Mouse (Mus musculus) myocyte (in vitro differentiated cells): ENCODE data around the gene Sub1. TPM values are rescaled to one million over a fixed set of nuclear protein-coding genes. Genes with fewer than 3 reads are reported as not detected.

Source experiments
- H3K27me3 ChIP-seq: one replicate; pipeline ENCODE4 v1.6.1; 2011; ENCODE audit not compliant: control insufficient read depth, insufficient read depth, insufficient read length
- H3K36me3 ChIP-seq: one replicate; pipeline ENCODE4 v1.6.1; 2011; ENCODE audit not compliant: control insufficient read depth, insufficient read depth
- H3K4me2 ChIP-seq: one replicate; pipeline ENCODE4 v1.6.1; 2011; ENCODE audit warnings: low read depth, control low read depth
- H3K4me3 ChIP-seq: one replicate; pipeline ENCODE4 v1.5.1; 2011; ENCODE audit warnings: mild to moderate bottlenecking, control low read depth, moderate library complexity
- H3K79me2 ChIP-seq: one replicate; pipeline ENCODE4 v1.6.1; 2011; ENCODE audit not compliant: control insufficient read depth, insufficient read depth
- H3ac ChIP-seq: one replicate; pipeline ENCODE4 v1.6.1; 2011; ENCODE audit not compliant: control insufficient read depth, insufficient read length
- CEBPB ChIP-seq: IDR thresholded peaks from 2 replicates; pipeline ENCODE4 v1.6.1; 2011; ENCODE audit warnings: mild to moderate bottlenecking, moderate library complexity; ENCODE audit not compliant: poor library complexity, insufficient read depth, severe bottlenecking
- E2F4 ChIP-seq: IDR thresholded peaks from one replicate; pipeline ENCODE4 v1.6.1; 2011; ENCODE audit warnings: mild to moderate bottlenecking, control low read depth, moderate library complexity; ENCODE audit not compliant: insufficient read depth
- MAX ChIP-seq: IDR thresholded peaks from one replicate; pipeline ENCODE4 v1.6.1; 2011; ENCODE audit warnings: low read depth, mild to moderate bottlenecking, control low read depth
- MYOD1 ChIP-seq, 3 experiments: IDR thresholded peaks; one replicate each; pipeline ENCODE4 v1.6.1; 2011; ENCODE audit warnings: control low read depth in 2 of 3, low read depth in 2 of 3, mild to moderate bottlenecking in 2 of 3, moderate library complexity in 1 of 3; ENCODE audit not compliant: insufficient read length in 2 of 3, control insufficient read depth in 1 of 3
- MYOG ChIP-seq, 3 experiments: IDR thresholded peaks; one replicate each; pipeline ENCODE4 v1.6.1; 2011; ENCODE audit warnings: control low read depth in 2 of 3, low read depth in 2 of 3, mild to moderate bottlenecking in 2 of 3; ENCODE audit not compliant: insufficient read length in 2 of 3, control insufficient read depth in 1 of 3, insufficient read depth in 1 of 3
- POLR2A ChIP-seq: IDR thresholded peaks from one replicate; pipeline ENCODE4 v1.6.1; 2011; ENCODE audit warnings: low read depth, mild to moderate bottlenecking, control low read depth, moderate library complexity; ENCODE audit not compliant: insufficient read length
- POLR2AphosphoS2 ChIP-seq: IDR thresholded peaks from one replicate; pipeline ENCODE4 v1.6.1; 2011; ENCODE audit warnings: low read depth, control low read depth; ENCODE audit not compliant: insufficient read length
- REST ChIP-seq: IDR thresholded peaks from one replicate; pipeline ENCODE4 v1.6.1; 2011; ENCODE audit warnings: mild to moderate bottlenecking, control low read depth, moderate library complexity; ENCODE audit not compliant: insufficient read depth, insufficient read length
- SRF ChIP-seq: IDR thresholded peaks from one replicate; pipeline ENCODE4 v1.6.1; 2011; ENCODE audit warnings: low read depth; ENCODE audit not compliant: control insufficient read depth, insufficient read length
- TCF12 ChIP-seq: IDR thresholded peaks from one replicate; pipeline ENCODE4 v1.6.1; 2011; ENCODE audit warnings: mild to moderate bottlenecking, control low read depth; ENCODE audit not compliant: poor library complexity, insufficient read depth, severe bottlenecking
- TCF3 ChIP-seq: IDR thresholded peaks from one replicate; pipeline ENCODE4 v1.6.1; 2011; ENCODE audit warnings: low read depth, control low read depth; ENCODE audit not compliant: insufficient read length
- USF1 ChIP-seq: IDR thresholded peaks from one replicate; pipeline ENCODE4 v1.6.1; 2011; ENCODE audit warnings: low read depth, mild to moderate bottlenecking, control low read depth, moderate library complexity
- polyA plus RNA-seq: library from polyadenylated mRNA; unstranded; fragments of >200 nt; fragmentation: generic; extraction: Trizol; gene quantifications from one replicate; pipeline ENCODE4 v1.2.1, GENCODE M21; 2012; ENCODE audit warnings: missing spikeins

The Sub1 gene
- polyA plus RNA-seq, 1 experiment: 156 TPM

DNA sequence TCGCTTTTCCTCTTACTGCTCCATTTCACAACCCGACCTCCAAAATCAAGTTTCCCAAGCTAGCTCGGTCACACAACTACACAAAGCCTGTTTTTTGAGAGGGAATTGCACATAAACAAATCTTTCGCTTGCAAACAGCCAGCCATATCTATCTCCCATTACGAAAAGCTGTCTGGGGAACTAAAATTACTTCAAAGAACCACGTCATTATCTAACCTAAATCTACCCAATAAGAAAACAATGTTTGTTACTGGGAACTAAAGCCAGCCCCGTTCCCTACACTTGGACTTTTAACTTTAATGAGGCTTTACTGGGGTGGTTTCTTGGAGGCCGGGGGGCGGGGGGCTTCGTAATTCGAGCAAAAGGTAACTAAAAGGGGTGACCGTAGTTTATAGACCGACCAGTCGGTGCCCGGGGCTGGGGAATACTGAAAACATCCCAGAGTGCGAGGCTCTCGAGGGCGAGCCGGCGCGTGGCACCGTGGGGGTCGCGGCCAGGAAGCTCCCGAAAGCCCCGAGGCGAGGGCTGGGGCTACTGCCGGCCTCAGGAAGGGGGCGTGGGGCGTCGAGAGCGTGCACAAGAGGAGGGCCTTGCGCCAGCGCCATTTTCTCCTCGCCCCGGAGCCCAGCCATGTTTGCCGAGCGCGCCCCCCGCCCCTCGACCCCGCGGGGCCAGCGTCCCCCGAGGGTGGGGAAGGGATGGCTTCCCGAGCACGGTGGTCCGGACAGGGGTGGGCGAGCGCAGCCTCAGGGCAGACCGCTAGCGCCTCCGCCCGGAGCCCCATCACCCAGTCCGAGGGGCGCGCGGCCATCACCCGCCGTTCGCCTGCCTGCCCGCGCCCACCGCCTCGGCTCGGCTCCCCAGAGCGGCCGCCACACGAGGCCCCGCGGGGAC lies 1.6 kb downstream of the Sub1 start:
- Histone ChIP-seq H3K4me3 (peak overlapping the region; percentile 70), H3ac (peak overlapping the region; percentile 26), H3K36me3 (peaks cover 29% of the 10 kb centered on the region), H3K4me2 (peak overlapping the region; percentile 93), H3K27me3 (no peaks in the 10 kb centered on the region), H3K79me2 (peaks cover 30% of the 10 kb centered on the region)
- TF ChIP-seq TCF3 (no peak), MYOD1 (IDR thresholded peaks at IDR 0.05; ENCODE audit: control insufficient read depth in 1 of 3, insufficient read length in 2 of 3, low read depth in 2 of 3) (no peak), E2F4 (no peak), MAX (no peak), TCF12 (no peak), POLR2A (no peak)

DNA sequence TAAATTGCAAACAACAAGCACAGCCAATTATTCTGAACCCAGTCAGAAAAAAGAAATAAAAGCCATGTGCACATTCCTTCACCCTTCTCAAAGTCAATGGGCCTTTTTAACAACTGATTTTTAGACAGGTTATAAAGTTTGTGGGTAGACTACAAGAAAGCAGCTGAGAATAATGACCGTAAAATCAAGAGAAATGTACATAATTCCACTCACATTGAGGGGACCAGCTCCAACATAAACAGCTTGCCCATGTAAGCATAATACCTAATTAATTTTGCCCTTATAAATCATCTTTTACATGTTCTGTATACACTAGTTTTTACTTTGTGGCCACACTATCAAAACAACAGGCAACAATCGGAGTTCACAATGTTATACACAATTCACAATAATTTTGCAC lies 2.8 kb downstream of the Sub1 start:
- Histone ChIP-seq H3K36me3 (peaks cover 41% of the 10 kb centered on the region), H3K4me2 (peak overlapping the region; percentile 93), H3K4me3 (peak overlapping the region; percentile 70), H3K79me2 (peaks cover 30% of the 10 kb centered on the region), H3ac (no peak overlapping the region), H3K27me3 (no peaks in the 10 kb centered on the region)
- TF ChIP-seq E2F4: no peak
- TF ChIP-seq POLR2A: no peak
- no peak for TF ChIP-seq REST
- no peak for TF ChIP-seq TCF3
- TF ChIP-seq MYOD1 (IDR thresholded peaks at IDR 0.05; ENCODE audit: control insufficient read depth in 1 of 3, insufficient read length in 2 of 3, low read depth in 2 of 3): no peak

DNA sequence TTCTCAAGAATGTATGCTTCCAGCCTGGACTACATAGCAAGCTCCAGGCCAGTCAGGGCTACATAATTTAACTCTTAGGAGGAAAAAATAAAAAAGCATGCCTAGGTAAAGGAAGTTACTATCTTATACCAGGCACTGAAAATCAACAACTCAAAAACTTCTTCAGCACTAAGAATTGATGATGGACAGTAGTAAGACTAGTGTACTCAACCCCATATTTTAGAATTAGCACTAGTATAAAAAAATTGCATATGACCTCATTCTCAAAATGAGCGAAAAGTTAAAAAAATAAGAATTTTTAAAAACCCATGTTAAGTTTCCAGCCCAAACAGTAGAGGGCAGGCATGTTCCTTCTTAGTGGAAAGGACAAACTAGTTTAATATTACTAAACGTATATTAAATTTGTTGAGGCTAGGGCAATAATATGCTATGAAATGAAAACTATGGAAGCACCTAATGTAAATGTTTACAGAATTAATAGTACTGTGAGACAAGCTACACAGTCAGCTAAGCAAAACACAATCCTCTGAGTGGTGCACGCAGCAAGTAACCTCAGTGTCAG lies 5.2 kb downstream of the Sub1 start:
- Histone ChIP-seq H3ac (no peak overlapping the region), H3K4me3 (no peak overlapping the region), H3K27me3 (no peaks in the 10 kb centered on the region), H3K4me2 (no peak overlapping the region), H3K79me2 (peaks cover 45% of the 10 kb centered on the region), H3K36me3 (peaks cover 65% of the 10 kb centered on the region)
- TF ChIP-seq POLR2AphosphoS2 (no peak), POLR2A (no peak), TCF3 (no peak), TCF12 (no peak), MYOG (IDR thresholded peaks at IDR 0.05; ENCODE audit: control insufficient read depth in 1 of 3, insufficient read depth in 1 of 3, insufficient read length in 2 of 3, low read depth in 2 of 3) (no peak), E2F4 (no peak), MAX (no peak), MYOD1 (IDR thresholded peaks at IDR 0.05; ENCODE audit: control insufficient read depth in 1 of 3, insufficient read length in 2 of 3, low read depth in 2 of 3) (no peak), SRF (no peak), USF1 (no peak), REST (no peak), CEBPB (no peak)

DNA sequence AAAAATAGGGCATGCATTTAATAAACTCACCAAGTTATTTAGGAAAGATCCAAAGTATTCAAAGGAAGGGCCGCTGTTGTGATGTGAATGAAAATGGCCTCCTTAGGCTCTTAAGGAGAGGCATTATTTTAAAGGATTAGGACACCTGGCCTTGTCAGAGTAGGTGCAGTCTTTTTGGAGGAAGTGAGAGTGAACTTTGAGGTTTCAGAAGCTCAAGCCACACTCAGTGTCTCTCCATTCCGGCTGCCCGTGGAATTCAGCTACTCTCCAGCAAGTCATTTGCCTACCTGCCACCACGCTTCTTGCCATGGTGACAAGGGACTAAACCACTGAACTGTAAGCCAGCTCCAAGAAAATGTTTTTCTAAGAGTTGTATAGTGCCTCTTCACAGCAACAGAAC lies 8.2 kb downstream of the Sub1 start:
- Histone ChIP-seq H3K4me3 (no peak overlapping the region), H3ac (no peak overlapping the region), H3K4me2 (no peak overlapping the region), H3K36me3 (peaks cover 95% of the 10 kb centered on the region), H3K27me3 (no peaks in the 10 kb centered on the region), H3K79me2 (peaks cover 25% of the 10 kb centered on the region)
- TF ChIP-seq POLR2AphosphoS2: no peak
- no peak for TF ChIP-seq REST
- TF ChIP-seq CEBPB: no peak
- TF ChIP-seq TCF12: no peak
- no peak for TF ChIP-seq E2F4
- no peak for TF ChIP-seq MYOG (IDR thresholded peaks at IDR 0.05; ENCODE audit: control insufficient read depth in 1 of 3, insufficient read depth in 1 of 3, insufficient read length in 2 of 3, low read depth in 2 of 3)
- TF ChIP-seq POLR2A: no peak
- no peak for TF ChIP-seq MYOD1 (IDR thresholded peaks at IDR 0.05; ENCODE audit: control insufficient read depth in 1 of 3, insufficient read length in 2 of 3, low read depth in 2 of 3)

DNA sequence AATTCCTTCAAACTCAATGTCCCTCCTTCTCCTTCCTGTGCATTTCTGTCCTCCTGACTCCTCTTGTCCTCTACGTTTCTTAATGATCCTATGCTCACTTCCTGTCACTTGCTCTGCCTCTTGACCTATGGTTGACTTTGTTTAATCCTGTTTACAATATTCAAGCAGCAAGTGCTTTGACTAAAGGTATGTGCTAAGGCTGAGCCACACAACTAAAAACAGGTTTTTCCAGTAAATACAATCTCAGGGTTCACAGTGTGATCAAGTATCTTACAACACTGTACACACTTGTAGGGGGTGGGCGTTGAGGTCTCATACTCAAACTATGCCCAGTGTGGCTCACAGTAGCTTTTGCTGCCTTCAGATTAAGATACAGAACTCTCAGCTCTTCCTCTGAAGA lies 8.9 kb downstream of the Sub1 start:
- Histone ChIP-seq H3K4me3 (no peak overlapping the region), H3K4me2 (no peak overlapping the region), H3K79me2 (peaks cover 20% of the 10 kb centered on the region), H3K27me3 (no peaks in the 10 kb centered on the region), H3ac (no peak overlapping the region), H3K36me3 (peaks cover 99% of the 10 kb centered on the region)
- no peak for TF ChIP-seq POLR2A
- TF ChIP-seq SRF: no peak
- TF ChIP-seq MYOD1 (IDR thresholded peaks at IDR 0.05; ENCODE audit: control insufficient read depth in 1 of 3, insufficient read length in 2 of 3, low read depth in 2 of 3): no peak
- no peak for TF ChIP-seq REST
- TF ChIP-seq USF1: no peak
- TF ChIP-seq CEBPB: no peak
